Mouse (Mus musculus): Measurements from ENCODE around the gene Crisp3. TPM values are rescaled to one million over a fixed set of nuclear protein-coding genes. Genes with fewer than 3 reads are reported as not detected.

Crisp3 gene
- 0.13 and 0.25 TPM in 2 replicates for total RNA-seq (2012; rRNA removed)
- not detected in 2 replicates for total RNA-seq (2014; rRNA removed)
- polyA plus RNA-seq (2012; ENCODE audit: insufficient read length, low read depth), result not detected in 2 replicates

DNA sequence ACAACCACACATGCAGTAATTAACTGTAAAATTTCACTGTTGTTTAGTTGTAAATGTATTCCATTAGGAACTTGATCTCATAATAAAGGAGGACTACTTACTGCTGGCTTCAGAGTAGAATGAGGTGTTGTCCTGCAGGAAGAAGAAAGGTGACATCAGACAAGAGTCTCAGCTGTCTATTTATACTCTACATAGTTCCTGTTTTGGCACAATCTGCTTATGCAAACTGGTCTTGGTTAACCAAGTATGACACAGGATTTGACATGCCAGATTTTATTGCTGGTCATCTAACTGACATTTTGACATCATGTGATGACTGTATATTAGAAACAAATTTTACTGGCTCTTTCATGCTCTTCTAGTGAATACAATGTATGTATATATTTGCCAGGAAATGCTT lies at the start of gene Crisp3:
Crisp3 (minus strand) TSS at position 154 of the 400 bp plus-strand sequence.
- H3K9ac ChIP-seq (ENCODE audit: insufficient read depth, low read depth), result no peak within 1 kb of the TSS
- H3K4me2 ChIP-seq (ENCODE audit: insufficient read depth, low read depth, poor library complexity, severe bottlenecking), result no peak within 1 kb of the TSS
- H3K4me1 ChIP-seq (ENCODE audit: control insufficient read depth in 1 of 2, insufficient read depth in 2 of 2), result no peaks in the 10 kb centered on the region
- TF ChIP-seq NELFE (IDR thresholded peaks at IDR 0.05; ENCODE audit: low read depth, low read length) (no peak), ZNF384 (IDR thresholded peaks at IDR 0.05; ENCODE audit: low read depth, low read length) (no peak), UBTF (IDR thresholded peaks at IDR 0.05; ENCODE audit: low read depth, low read length) (no peak), ZMIZ1 (IDR thresholded peaks at IDR 0.05; ENCODE audit: low read depth, low read length) (no peak), RCOR1 (conservative IDR thresholded peaks at IDR 0.05; ENCODE audit: low read depth, low read length) (no peak), POLR2AphosphoS2 (IDR thresholded peaks at IDR 0.05; ENCODE audit: low read depth, low read length) (no peak), KAT2A (IDR thresholded peaks at IDR 0.05; ENCODE audit: insufficient replicate concordance, low read length) (no peak), ETS1 (conservative IDR thresholded peaks at IDR 0.05; ENCODE audit: low read depth, low read length) (no peak), CTCF (conservative IDR thresholded peaks at IDR 0.05 in 1 of 2, IDR thresholded peaks at IDR 0.05 in 1 of 2; ENCODE audit: low read depth in 2 of 2, low read length in 2 of 2) (no peak), JUND (conservative IDR thresholded peaks at IDR 0.05; ENCODE audit: low read depth, low read length) (no peak), POLR2A (IDR thresholded peaks at IDR 0.05; ENCODE audit: low read depth, low read length) (no peak), JUN (IDR thresholded peaks at IDR 0.05; ENCODE audit: insufficient read depth, low read depth, low read length) (no peak), ELF1 (IDR thresholded peaks at IDR 0.05; ENCODE audit: low read depth, low read length) (no peak), MAX (IDR thresholded peaks at IDR 0.05; ENCODE audit: low read length) (no peak)
- H3K27me3 ChIP-seq (replicated peaks), result no peaks in the 10 kb centered on the region
- no peaks in the 10 kb centered on the region for H3K79me2 ChIP-seq (replicated peaks; ENCODE audit: control insufficient read depth, extremely low read depth, insufficient read depth, poor library complexity, severe bottlenecking)
- in situ Hi-C loops (cut with MboI; ENCODE audit: low pct_ligation_motif_present, low pct_unique_long_range_greater_than_20kb, low sequenced_read_pairs) (no loop called here), dilution Hi-C loops (cut with MboI; ENCODE audit: extremely low pct_ligation_motif_present, extremely low pct_unique_long_range_greater_than_20kb, low sequenced_read_pairs) (no loop called here)
- H3K9me3 ChIP-seq (replicated peaks; ENCODE audit: low read length), result peaks cover 4% of the 10 kb centered on the region
- H3K27ac ChIP-seq (ENCODE audit: insufficient read depth, low read depth), result no peak within 1 kb of the TSS
- no peak for DNase-seq (ENCODE audit: extremely low read depth)
- H3K36me3 ChIP-seq (replicated peaks in 1 of 2; ENCODE audit: control insufficient read depth in 1 of 2, insufficient read depth in 1 of 2, low read length in 1 of 2), result no peaks in the 10 kb centered on the region
- H3K4me3 ChIP-seq (replicated peaks in 1 of 3; ENCODE audit: low read depth in 2 of 3, low read length in 2 of 3, poor library complexity in 1 of 3), result no peak within 1 kb of the TSS

DNA sequence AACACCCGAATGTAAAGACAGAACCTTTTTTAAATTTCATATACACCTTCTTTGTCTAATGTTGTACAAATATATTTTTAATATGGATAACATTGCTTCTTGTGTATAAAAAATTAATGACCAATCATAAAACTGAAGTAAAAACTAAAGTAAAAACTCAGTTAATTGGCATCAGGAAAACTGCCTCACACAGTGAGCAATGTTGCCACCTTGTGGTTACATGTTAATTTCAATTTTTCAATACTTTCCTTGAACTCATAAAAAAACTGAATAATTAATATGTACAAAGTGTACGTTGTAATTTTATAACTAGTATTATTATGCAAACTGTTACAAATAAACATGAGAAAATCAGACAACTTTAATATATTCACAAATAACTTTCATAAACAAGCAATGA lies 43.3 kb upstream of the Crisp3 start:
- H3K27ac ChIP-seq (ENCODE audit: insufficient read depth, low read depth), result no peak overlapping the region
- no peaks in the 10 kb centered on the region for H3K27me3 ChIP-seq (replicated peaks)
- H3K79me2 ChIP-seq (replicated peaks; ENCODE audit: control insufficient read depth, extremely low read depth, insufficient read depth, poor library complexity, severe bottlenecking), result no peaks in the 10 kb centered on the region
- no peaks in the 10 kb centered on the region for H3K36me3 ChIP-seq (replicated peaks in 1 of 2; ENCODE audit: control insufficient read depth in 1 of 2, insufficient read depth in 1 of 2, low read length in 1 of 2)
- H3K4me2 ChIP-seq (ENCODE audit: insufficient read depth, low read depth, poor library complexity, severe bottlenecking), result no peak overlapping the region
- H3K4me1 ChIP-seq (ENCODE audit: control insufficient read depth in 1 of 2, insufficient read depth in 2 of 2), result no peaks in the 10 kb centered on the region
- H3K9me3 ChIP-seq (replicated peaks; ENCODE audit: low read length), result peaks cover 9% of the 10 kb centered on the region
- TF ChIP-seq USF2 (conservative IDR thresholded peaks at IDR 0.05; ENCODE audit: low read depth, low read length) (no peak), RAD21 (IDR thresholded peaks at IDR 0.05; ENCODE audit: low read depth, low read length) (peak; percentile 11), CTCF (conservative IDR thresholded peaks at IDR 0.05 in 1 of 2, IDR thresholded peaks at IDR 0.05 in 1 of 2; ENCODE audit: low read depth in 2 of 2, low read length in 2 of 2) (0 out of 4 replicates have a peak, but pooled peaks of 1 of the 2 experiments have one; percentile 3)
- H3K4me3 ChIP-seq (replicated peaks in 1 of 3; ENCODE audit: low read depth in 2 of 3, low read length in 2 of 3, poor library complexity in 1 of 3), result no peak overlapping the region
- H3K9ac ChIP-seq (ENCODE audit: insufficient read depth, low read depth), result no peak overlapping the region
- DNase-seq (ENCODE audit: extremely low read depth), result no peak
- in situ Hi-C loops (cut with MboI; ENCODE audit: low pct_ligation_motif_present, low pct_unique_long_range_greater_than_20kb, low sequenced_read_pairs) (no loop called here), dilution Hi-C loops (cut with MboI; ENCODE audit: extremely low pct_ligation_motif_present, extremely low pct_unique_long_range_greater_than_20kb, low sequenced_read_pairs) (no loop called here)

All from CH12.LX (cell line).